Mouse (Mus musculus) heart, postnatal 4 days (tissue): ENCODE data around the gene Mcpt4. TPM values are rescaled to one million over a fixed set of nuclear protein-coding genes. Genes with fewer than 3 reads are reported as not detected.

Experiments
- microRNA-seq, 2 experiments: library from miRNA; unstranded; fragments of <30 nt; microRNA quantifications; one replicate each; pipeline ENCODE4 v1.2.0; 2021 to 2022
- total RNA-seq, 2 experiments: library from RNA; stranded (reverse); gene quantifications; 2 replicates each; pipeline ENCODE4 v1.2.3; 2021

Mcpt4 gene
- total RNA-seq, 2 experiments from 2014 or later: 3.0 to 3.8 TPM

Small RNAs within 50 kb of the gene (microRNA-seq; reads per million reads assigned to microRNA genes)
- 0 reads per million in 2 experiments for gene Mir6949

Other genes with a start within 250 kb of the Mcpt4 start
- gene Nfatc4, start 239.2 kb downstream of the Mcpt4 start, total RNA-seq: 10 to 100 TPM; 12.7 to 13.3 TPM
- 10 to 100 TPM; 36.0 to 36.3 TPM for gene Nynrin, start 208.3 kb downstream of the Mcpt4 start, total RNA-seq
- under 1 TPM; 0.62 to 0.65 TPM for gene Cbln3, start 177.9 kb downstream of the Mcpt4 start, total RNA-seq
- 10 to 100 TPM; 11.6 to 12.0 TPM for gene Khnyn, start 177.4 kb downstream of the Mcpt4 start, total RNA-seq
- gene Sdr39u1, start 162.0 kb downstream of the Mcpt4 start, total RNA-seq: 10 to 100 TPM; 57.0 to 61.3 TPM
- 10 to 100 TPM; 10.1 to 12.1 TPM for gene Cma1, start 117.6 kb downstream of the Mcpt4 start, total RNA-seq
- under 1 TPM; 0.33 to 0.43 TPM for gene Cma2, start 111.3 kb downstream of the Mcpt4 start, total RNA-seq
- gene Mcpt1, start 44.3 kb downstream of the Mcpt4 start, total RNA-seq: not detected
- gene Mcpt9, start 31.8 kb downstream of the Mcpt4 start, total RNA-seq: not detected
- under 1 TPM; 0.43 TPM for gene Mcpt2, start 20.3 kb downstream of the Mcpt4 start, total RNA-seq
- not detected for gene Mcpt8, start 23.0 kb upstream of the Mcpt4 start, total RNA-seq
- gene Ctsg, start 40.3 kb upstream of the Mcpt4 start, total RNA-seq: not detected
- not detected for gene Gzme, start 58.3 kb upstream of the Mcpt4 start, total RNA-seq
- gene Gzmd, start 70.3 kb upstream of the Mcpt4 start, total RNA-seq: not detected
- not detected for gene Gzmg, start 97.3 kb upstream of the Mcpt4 start, total RNA-seq
- gene Gzmn, start 112.3 kb upstream of the Mcpt4 start, total RNA-seq: not detected
- not detected for gene Gzmf, start 149.1 kb upstream of the Mcpt4 start, total RNA-seq
- gene Gzmc, start 172.3 kb upstream of the Mcpt4 start, total RNA-seq: not detected
- gene Gzmb, start 199.9 kb upstream of the Mcpt4 start, total RNA-seq: not detected